Mouse (Mus musculus): ENCODE measurements around the gene Mas1.

DNA sequence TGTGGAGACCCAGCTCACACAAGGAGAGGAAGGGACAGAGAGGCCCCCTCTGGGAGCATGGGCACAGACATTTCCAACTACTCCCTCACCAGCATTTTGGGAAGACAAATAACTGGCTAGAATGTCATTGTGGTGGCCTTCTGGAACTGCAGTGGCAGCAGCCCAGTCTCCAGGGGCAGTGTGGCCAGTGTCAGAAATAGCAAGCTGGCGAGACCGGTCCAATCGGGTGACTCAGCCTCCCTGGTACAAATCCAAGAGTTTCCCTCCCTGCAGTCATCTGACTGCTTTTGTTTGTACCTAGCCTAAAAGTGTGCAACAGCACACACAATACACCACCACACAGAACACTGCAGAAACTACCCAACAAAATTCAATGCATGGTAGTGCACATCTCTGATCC, 35.7 kb downstream of the Mas1 start:
- TF ChIP-seq CTCF (IDR thresholded peaks at IDR 0.05; ENCODE audit: control insufficient read depth, insufficient read depth, insufficient read length) = no peak
- no peak for TF ChIP-seq CEBPB (IDR thresholded peaks at IDR 0.05; ENCODE audit: low read depth)
